Mouse (Mus musculus) layer of hippocampus, postnatal 14 days (tissue): ENCODE measurements at regions not wholly inside any gene's neighbourhood (a gene's known extent, or its start where the extent isn't known, plus 50 kb on each side); places are given as distances from the start of the nearest gene placed in this dataset.

Experiments used
- DNase-seq, 2 experiments: peaks; one replicate each; pipeline ENCODE4 v3.0.0; 2021 to 2022; ENCODE audit warnings: low spot score in 2 of 2, mixed read lengths in 1 of 2

DNA sequence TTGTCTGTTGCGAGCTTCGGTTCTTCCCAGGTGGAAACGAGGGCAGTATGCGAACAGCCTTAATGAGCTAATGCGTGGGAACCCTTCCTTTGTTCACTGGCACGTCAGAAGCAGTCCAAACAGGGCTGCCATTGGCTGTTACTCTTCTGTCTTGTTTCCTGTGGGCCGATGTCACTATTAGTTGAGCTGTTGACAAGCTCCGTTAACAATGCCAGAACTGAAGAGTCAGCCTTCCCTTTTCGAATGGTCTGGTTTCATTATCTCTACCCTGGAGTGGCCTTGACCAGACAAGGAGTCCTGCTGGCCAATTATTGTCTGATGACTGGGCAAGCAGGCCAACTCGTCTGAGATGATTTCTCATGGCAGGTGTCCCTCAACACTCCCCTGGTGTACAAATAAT, 230.1 kb downstream of the Gm11011 start:
- no peak for DNase-seq

DNA sequence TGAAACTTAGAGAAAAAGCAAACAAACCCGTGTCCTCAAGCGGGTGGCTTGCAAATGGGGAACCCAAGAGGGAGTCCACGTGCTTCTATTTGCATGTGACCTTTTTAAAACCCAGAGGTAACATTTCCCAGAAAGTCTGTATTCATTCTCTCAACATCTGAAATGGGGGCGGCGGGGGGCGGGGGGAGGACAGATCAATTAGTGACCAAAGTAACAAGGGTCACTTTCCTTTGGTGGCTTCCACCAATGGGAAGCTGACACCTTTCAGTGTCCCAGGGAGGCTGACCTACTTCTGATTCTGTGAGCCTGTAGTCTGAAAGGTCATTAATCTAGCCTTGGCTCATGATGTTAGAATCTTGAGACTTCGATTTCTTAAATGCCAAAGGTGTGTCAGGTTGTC, 236.0 kb downstream of the Gm11011 start:
- no peak for DNase-seq

DNA sequence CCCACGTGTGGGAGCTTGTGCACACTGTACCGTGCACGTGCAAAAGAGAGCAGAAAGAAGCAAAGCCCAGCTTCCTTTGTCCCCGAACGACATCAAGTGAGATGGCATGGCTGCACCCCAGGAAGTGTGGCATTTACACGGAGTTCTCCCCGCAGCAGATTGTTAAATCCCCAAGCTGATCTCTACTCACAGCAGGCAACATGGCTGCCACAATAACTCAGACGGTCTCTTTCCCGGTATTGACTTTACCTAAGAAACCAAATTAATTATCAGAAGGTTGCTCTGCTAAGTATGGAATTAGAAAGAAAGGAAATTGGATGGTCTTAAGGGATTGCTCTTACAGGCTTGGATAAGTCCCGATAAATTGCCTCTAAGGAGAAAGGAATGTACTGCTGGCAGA, 241.4 kb downstream of the Gm11011 start:
- DNase-seq, result no peak

DNA sequence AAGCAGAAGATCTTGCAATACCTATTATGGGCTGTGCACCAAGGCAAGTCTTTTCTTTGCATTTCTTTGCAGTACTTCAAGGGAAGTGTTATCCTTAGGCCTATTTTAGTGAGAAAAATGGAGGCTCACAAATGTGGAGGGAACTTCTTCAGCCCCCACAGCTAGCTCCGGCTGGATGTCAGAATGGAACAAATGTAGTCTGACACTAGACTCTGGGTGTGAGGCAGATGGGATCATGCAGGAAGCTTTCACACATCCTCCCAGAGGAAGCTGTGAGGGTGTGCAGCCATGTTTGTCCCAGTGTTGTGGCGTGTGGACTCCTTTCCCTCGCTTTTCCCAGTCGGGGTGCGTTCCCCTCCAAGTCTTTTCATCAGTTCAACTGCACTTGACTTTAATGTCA, 268.0 kb downstream of the Gm11011 start:
- no peak for DNase-seq

DNA sequence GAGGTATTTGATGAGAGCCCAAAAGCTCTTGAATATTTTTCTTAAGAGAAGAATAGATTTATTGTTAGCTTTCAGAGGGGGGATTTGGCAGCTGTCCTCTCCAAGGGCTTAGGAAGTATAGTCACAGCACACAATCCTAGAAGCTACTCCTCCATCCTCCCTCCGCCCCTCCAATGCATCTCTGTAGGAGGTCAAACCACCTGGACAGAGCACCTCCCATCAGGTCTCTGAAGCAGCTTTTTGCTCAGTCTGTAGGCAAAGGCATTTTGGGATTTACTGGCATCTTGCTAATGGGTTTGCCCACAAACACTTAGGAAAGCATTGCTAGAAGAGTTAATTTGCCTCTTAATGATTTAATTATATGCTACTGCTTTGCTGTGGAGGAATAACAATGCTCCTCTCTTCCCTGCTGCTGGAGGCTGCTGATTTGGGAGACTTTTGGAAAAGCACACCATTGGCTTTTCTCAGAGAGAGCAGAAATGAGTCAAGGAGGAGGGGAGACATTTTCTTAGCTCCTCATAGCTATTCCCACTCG, 273.1 kb downstream of the Gm11011 start:
- no peak for DNase-seq

DNA sequence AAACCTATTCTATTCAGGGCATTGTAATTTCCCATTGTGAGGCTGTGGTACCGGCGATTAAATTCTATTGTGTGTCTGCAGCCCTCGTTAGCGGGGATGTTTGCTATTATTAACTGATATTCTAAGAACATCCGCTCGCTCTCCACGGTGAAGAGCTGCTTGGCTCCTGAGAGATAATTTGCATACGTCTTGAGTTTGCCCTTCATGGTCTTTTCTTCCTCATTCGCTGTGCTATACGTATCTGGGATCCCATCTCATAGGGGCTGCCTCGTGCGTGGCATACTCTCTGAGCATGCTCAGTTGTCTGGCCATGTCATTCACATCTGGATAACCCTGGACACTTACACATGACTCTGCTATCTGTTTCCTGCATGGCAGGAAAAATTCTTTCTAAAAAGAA, 275.7 kb downstream of the Gm11011 start:
- DNase-seq, result no peak

DNA sequence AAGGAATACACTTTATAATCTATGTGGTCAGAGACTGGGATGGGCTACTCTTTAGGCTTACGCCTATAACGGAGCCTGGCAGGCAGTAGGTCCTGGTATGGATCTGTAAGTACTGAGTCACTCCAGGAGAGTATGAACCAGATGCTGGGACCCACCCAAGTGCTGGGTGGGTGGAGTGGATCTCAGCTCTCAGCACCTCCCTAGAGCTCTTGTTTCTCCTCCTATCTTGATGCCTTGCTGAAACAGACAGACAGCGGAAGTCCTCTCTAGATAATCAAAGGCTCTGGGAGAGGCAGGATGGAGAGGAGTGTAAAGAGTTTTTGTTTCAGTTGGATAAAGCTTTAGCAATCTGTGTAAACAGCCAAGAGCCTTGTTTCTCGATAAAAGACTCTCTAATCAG, 276.2 kb downstream of the Gm11011 start:
- DNase-seq, result no peak

DNA sequence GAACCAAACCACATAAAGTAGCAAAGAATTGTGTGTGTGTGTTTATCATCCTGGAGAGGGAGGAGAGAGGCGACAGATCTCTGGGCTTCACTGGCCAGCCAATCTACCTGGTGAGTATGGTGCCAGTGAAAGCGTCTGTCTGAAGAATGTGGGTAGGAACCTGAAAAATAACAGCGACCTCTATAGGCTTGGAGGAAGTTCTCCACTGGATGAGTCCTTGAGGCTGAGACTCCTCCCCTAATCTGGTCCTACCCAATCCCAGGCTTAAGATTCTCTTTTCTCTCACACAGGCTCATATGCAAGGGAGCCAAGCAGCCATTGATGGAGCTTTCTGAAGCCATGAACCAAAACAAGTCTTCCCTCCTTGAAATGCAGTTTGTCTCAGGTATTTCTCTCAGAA, 283.2 kb downstream of the Gm11011 start:
- DNase-seq, result no peak

DNA sequence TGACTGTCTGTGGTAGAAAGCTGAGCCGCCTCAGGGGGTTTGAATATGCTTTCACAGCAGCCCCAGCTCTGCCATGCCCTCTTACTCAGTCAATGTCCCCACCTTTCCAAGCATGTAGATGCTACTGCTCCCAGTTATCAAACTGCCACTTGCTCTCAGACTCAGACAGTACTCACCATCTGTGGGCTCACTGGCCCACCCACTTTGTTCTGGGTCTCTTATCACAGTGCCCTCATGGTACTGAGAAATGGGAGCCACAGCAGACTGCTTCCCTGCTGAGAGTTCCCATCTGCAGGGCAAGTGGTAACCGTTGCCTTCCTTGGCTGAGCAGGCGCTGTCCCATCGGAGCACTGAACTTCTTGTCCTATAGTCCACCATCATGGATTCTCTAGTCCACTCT, 286.6 kb downstream of the Gm11011 start:
- no peak for DNase-seq

DNA sequence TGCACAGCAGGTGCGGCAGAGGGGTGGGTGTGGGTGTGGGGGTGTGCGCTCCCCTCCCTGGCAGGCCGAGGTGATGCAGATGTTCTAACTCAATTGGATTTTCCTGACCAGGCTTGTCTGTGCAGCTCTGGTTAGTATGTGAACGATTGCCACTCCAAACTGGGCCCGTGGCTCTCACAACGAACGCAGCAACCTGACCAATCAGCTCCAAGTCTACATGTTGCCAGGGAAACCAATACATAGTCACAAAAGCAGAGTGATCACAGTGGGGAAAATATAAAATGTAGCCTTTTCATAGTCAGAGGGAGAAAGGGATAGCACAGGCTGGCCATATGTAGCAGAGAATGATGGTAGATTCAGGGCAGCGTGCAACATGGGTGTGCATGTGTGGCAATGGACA, 287.1 kb downstream of the Gm11011 start:
- DNase-seq, result peak; percentile 37 to 59

DNA sequence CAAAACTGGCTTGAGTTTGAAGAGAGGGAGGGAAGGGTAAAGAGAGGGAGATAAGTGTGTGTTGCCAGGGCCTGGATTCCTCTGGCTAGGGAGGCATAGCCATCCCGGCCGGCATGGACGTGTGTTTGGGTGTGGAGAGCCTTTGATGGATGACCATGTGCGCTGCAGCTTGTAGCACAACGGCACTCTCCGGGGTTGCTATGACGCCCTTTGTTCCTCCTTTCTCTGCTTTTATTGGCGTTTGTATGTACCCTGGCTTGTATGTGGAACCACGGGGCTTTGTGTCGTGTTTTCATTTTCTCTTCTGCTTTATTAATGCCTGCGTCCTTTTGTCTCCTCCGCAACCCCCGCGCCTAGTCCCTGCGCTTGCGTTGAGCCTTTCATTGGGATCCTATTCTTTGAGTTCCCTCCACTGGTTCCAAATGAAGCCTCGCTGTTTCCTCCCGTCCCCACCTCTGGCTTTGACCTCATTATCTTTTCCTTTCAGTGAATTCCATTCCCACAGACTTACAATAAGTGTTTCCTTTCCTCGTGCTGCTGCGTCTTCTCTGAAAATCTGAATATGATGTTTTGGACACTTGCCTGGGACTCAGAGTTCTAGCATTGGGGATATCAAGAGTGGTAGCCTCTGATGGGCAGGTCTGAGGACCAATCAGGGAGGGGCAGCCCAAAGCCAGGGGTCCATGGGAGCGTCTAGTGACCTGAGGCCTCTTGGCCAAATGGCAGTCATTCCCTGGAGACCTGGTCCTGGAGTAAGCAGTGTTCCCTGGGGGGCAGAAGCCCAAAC, 289.5 kb downstream of the Gm11011 start:
- DNase-seq, result peak; percentile 45 to 55

DNA sequence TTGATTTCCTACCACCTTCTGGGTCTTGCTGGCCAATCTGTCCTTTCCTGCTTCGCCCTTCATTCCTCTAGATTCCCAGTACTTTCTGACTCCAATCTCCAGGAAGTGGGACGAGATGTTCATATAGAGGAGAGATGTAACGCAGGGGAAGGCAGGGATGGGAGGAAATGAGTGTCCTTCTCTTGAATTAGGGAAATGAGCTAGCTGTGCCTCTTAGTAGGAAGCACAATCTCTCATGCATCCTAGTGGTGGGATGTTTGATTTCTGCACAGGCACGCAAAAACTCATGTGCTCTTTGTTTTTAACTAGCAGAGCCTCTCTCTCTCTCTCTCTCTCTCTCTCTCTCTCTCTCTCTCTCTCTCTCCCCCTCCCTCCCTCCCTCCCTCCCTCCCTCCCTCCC, 290.3 kb downstream of the Gm11011 start:
- no peak for DNase-seq

DNA sequence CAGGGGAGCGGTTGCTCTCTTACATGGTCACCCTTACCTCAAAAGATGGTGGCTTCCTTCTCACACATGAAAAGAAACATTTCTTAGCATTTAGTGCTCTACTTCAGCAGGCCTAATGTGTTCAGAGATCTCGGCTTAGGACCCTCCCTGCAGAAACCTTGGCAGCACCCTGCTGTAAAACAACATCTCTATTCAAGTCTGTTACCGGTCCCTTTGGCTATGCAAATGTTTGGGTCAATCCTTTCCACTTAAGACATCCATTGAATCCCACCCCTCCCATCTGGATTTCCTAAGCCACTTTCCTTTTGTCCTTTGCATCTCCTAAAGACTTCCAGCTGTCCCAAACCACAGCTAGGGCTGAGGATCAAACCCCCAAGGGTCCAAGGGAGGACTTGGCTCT, 294.2 kb downstream of the Gm11011 start:
- no peak for DNase-seq

DNA sequence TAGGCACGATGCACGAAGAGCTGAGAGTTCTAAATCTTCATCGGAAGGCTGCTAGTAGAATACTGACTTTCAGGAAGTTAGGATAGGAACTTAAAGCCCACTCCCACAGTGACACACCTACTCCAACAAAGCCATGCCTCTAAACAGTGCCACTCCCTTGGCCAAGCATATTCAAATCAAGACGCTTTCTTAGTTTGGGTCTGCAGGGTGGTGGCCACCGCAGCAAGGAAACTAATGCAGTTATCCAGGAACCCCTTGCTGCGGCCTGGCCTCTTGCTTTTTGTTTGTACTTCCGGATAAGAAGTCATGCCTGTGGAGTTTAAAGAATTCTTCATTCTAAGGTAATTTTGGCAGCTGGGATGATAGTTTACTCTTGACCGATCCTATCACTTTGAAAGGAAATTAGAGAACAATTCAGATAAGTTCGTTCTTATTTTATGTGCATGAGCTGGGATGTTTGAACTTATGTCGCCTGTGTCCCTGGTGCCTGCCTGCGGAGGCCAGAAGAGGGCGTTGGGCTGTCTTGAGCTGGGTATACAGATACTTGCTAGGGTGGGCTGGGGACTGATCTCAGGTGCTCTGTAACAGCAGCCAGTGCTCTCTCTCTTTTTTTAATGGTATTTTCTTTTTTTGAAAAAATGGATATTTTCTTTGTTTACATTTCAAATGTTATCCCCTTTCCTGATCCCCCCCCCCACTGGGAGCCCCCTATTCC, 298.5 kb downstream of the Gm11011 start:
- no peak for DNase-seq

DNA sequence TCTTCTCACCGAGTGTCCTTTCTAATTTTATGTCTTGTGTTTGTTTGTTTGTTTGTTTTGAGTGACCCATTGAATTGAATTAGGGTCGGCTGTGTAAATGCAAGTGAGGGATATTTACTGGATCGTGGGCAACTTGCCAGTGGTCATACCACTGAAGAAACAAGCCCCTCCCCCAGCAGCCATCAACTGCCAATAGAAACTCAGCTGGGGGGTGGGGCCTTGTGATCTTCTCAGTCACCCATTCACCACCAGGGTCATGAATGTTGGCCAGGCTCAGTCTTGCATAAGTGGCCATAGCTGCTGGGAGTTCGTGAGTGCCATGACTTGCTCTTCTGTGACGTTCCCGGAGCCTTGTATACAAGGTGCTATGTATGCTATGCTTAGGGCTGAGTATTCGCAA, 300.8 kb downstream of the Gm11011 start:
- DNase-seq, result no peak

DNA sequence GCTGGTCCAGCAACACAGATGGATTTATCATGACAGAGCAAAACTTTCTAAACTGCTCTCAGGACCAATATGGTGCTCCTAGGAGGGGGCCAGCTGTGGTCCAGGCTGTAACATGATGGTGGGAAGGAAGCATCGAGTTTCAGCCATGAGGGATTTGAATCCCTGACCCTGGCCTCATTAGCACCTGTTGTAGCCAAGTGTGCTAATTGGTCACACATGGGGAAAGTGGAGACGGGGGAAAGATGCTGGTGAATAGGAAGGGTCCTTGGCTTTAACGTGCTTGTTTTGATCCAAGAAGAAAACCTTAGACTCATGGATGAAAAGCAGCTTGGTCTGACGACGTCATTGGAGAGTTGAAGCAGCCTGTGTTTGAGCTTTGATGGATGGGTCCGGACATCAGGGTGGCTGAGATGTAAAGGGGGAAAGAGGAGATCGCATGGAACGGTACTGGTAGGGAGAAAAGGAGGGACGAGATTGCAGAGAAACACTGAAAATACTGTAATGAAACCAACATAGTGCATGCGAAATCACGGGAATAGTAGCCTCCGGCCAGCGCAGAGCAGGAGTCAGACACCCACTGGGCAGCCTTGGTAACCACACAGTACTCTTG, 304.9 kb downstream of the Gm11011 start:
- no peak for DNase-seq

DNA sequence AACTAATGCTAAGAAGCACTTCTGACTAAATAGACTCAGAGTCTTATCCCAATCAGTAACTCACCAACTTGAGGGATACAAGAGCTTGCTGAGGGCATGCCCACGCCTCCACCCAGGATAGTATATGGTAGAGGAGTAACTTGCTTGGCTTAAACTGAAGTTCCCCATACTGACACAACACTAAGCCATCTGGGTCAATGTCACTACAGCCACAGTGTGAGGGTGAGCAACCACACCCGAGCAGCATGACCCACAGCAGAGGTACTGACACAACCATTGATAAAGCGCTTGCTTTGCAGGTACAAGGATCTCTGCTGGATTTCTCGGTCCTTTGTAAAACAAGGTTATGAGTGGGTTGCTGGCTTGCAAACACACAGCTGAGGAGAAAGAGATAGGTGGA, 312.2 kb downstream of the Gm11011 start:
- DNase-seq, result no peak

DNA sequence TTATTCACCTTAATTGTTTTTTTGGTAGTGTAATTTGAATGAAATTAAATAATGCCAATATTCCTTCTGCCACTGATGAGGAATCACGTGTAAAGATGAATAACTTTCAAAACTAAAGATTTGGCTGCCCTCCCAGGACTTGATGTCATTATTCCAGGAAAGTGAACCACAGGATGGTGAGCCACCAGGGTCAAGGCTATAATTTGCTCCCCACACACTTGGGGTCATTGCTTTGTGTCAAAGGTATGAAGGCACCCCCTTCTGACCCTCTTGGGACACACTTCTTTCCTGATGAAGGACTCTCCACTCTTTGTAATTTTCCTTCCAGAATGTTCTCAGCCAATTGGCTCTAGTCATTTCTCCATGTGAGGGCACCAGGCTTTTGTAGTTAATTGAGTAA, 313.4 kb downstream of the Gm11011 start:
- DNase-seq, result no peak

DNA sequence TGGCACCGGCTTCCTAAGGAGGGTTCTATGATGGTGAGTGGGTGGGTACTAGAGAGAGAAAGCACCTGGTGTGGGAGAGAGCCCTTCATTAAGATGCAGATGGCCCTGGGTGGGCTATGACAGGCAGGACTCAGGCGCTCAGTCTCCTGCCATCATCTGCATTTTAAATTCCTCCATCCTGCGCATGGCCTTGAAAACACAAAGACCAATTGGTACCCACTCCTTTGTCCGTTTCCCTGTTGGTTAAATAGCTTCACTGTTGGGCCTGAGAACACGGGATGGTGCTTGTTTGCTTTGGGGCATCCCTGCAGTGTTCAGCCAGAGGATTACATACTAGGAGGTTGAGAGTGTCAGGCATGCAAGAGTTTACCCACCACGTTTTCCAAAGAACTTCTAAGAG, 314.9 kb downstream of the Gm11011 start:
- DNase-seq, result no peak

DNA sequence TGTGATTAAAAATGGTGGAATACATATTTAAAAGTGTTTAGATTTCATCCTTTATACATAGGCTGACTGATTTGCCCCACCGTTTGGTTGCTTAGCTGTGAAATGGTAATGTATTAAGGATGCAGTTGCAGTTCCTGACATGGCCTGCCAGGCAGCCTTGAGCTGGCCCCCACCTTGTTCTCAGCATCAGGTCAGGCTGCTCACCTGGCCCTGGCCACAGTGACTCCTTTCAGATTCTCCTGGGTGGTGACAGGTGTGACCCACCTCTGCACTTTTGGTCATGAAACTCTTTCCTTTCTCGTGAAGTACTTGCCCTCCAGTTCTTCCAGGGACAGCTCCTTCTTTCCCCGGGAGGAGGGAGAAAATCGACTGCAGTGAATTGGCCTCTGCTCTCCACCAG, 315.5 kb downstream of the Gm11011 start:
- DNase-seq, result no peak

DNA sequence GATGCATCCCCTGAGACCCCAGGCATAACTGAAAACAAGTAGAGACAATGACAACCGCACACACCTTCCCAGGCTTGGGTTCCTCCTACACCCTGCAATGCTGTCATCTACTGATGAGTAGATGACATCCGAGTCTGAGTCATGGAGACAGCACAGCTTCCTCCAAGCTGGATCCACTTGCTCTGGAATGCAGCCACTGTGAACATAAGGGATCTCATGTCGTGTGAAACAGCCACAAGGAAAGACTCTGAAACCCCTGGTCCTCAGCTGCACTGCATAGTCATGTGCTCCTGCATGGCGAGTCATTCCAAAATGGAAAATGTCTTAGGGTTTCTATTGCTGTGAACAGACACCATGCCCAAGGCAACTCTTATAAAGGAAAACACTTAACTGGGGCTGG, 305.2 kb upstream of the Zfp64 start:
- DNase-seq, result no peak

DNA sequence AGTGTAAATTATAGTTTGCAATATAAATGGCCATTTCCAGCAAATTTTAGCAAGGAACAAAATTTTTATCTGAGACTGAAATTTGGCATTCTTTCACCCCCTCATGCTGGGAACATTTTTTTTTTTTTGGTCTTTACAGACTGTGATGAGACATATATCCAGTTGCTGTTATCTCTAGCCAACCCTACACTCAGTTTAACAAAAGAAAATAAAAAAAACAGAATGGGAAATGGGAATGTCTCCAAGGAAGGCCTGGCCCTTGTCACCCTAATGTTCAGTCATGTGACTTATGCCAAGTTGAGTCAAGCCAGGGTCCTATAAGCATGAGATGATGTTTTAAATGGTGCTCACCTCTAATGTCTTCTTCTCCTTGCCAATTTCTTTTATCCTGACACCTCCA, 289.2 kb upstream of the Zfp64 start:
- no peak for DNase-seq
